Mouse (Mus musculus) embryonic facial prominence, embryonic 12.5 days (tissue): ENCODE data around the gene Dnah3. TPM values are rescaled to one million over a fixed set of nuclear protein-coding genes. Genes with fewer than 3 reads are reported as not detected.

Experiments
- ATAC-seq: fragments of 200-750 bp; cut with Nextera tagmentation; 2 replicates; pipeline ENCODE4 v1.8.0; 2017; ENCODE audit not compliant: insufficient number of reproducible peaks, insufficient read depth, low FRiP score, low TSS enrichment
- H3K27ac ChIP-seq: fragments of 300-500 bp; sonication (generic); 2 replicates; pipeline ENCODE4 v1.5.1; 2016; ENCODE audit warnings: mild to moderate bottlenecking
- H3K27me3 ChIP-seq: fragments of 300-500 bp; sonication (generic); 2 replicates; pipeline ENCODE4 v1.6.1; 2016; ENCODE audit warnings: mild to moderate bottlenecking, moderate library complexity
- H3K36me3 ChIP-seq: fragments of 300-500 bp; sonication (generic); 2 replicates; pipeline ENCODE4 v1.6.1; 2016; ENCODE audit warnings: mild to moderate bottlenecking
- H3K4me1 ChIP-seq: fragments of 300-500 bp; sonication (generic); 2 replicates; pipeline ENCODE4 v1.6.1; 2016
- H3K4me2 ChIP-seq: fragments of 300-500 bp; sonication (generic); replicated peaks from 2 replicates; pipeline ENCODE4 v1.6.1; 2016; ENCODE audit warnings: mild to moderate bottlenecking, moderate library complexity
- H3K4me3 ChIP-seq: fragments of 300-500 bp; sonication (generic); 2 replicates; pipeline ENCODE4 v1.5.1; 2016; ENCODE audit warnings: mild to moderate bottlenecking
- H3K9ac ChIP-seq: fragments of 300-500 bp; sonication (generic); 2 replicates; pipeline ENCODE4 v1.6.1; 2016; ENCODE audit warnings: mild to moderate bottlenecking, moderate library complexity
- H3K9me3 ChIP-seq: fragments of 300-500 bp; sonication (generic); 2 replicates; pipeline ENCODE4 v1.6.1; 2016; ENCODE audit warnings: mild to moderate bottlenecking, moderate library complexity
- WGBS: fragments of 180-500 bp; shearing (Covaris S2); methylation state at CpG from one replicate; pipeline ENCODE4 v1.1.7; 2016; 5-methylcytosine and 5-hydroxymethylcytosine counted together
- polyA plus RNA-seq: library from polyadenylated mRNA; unstranded; fragments of >200 nt; fragmentation: Nextera tagmentation; extraction: Ambion mirVana; gene quantifications from 2 replicates; pipeline ENCODE4 v1.2.1, GENCODE M21; 2016

Dnah3 gene
- polyA plus RNA-seq, 1 experiment from 2014 or later: not detected

DNA sequence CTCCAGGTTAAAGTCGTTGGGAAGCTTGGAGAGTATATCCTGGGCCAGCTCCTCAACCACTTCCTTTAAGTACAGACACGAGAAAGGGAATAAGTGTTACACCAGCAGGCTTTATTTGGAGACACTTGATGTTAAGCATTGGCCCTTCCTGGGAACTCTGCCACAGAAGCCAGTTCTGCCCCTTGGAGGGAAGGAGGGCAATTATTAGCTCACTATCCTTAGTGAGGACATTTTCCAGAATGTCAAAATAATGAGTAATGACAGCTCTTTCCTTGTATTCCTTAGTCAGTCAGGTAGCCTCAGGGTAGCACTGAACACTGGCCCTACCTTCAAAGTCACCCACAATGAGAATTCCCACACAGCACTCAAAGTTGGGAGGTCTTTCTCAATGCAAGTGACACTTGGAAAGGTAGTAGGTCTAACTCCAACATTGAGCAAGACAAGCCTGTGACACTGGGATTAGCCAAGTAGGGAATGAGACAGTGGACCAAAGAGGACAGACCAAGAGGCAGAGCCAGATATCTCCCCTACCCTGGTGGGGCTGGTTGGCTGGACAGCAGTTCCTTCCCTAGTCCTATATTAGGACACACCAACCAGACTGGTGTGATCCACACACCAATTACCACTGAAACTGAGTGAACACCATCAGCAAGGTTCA lies 166.2 kb downstream of the Dnah3 start:
- H3K9ac ChIP-seq: no peak overlapping the region
- no peak overlapping the region for H3K27ac ChIP-seq
- no peak overlapping the region for H3K4me3 ChIP-seq
- H3K27me3 ChIP-seq: no peaks in the 10 kb centered on the region
- WGBS: 58% methylated on average over 2 of the region's 2 CpGs
- H3K4me2 ChIP-seq: no peak overlapping the region
- no peak for ATAC-seq
- no peaks in the 10 kb centered on the region for H3K9me3 ChIP-seq
- no peaks in the 10 kb centered on the region for H3K4me1 ChIP-seq
- H3K36me3 ChIP-seq: no peaks in the 10 kb centered on the region

DNA sequence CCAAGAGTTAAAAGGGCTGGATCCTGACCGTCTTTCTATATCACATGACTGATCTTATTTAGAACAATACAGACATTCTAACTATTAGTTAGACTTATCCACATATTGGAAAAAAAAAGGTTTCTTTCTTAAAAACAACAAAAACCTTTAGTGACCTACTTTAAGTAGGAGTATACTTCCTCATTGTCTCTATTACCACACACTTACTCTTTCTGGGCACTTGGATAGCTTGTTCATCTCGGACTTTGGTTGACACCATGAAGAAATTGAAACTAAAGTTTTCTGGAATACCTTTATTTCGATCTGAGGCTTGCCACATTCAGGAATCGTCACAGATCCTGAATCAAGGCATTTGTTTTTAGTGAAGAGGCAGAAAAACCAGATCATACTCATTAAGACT lies 174.0 kb downstream of the Dnah3 start:
- Histone ChIP-seq H3K4me3 (no peak overlapping the region), H3K9me3 (no peaks in the 10 kb centered on the region), H3K4me2 (no peak overlapping the region), H3K27ac (no peak overlapping the region), H3K9ac (no peak overlapping the region), H3K4me1 (no peaks in the 10 kb centered on the region), H3K36me3 (no peaks in the 10 kb centered on the region), H3K27me3 (no peaks in the 10 kb centered on the region)
- 83% methylated on average over 4 of the region's 4 CpGs for WGBS
- ATAC-seq: no peak

DNA sequence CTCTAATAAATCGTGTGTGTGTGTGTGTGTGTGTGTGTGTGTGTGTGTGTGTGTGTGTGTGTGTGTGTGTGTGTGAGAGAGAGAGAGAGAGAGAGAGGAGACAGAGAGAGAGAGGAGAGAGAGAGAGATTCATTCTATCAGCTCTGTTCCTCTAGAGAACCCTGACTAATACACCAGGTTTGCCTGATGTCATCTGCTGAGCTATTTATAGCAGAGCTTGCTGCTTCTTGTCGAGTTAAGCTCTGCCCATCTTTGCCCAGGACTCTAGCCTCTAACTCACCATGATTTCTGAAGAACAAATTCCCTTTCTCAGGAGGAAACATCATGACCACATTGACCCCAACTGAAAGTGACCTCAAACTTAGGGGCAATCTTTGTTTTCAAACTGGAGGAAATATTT lies 174.6 kb downstream of the Dnah3 start:
- Histone ChIP-seq H3K9ac (no peak overlapping the region), H3K4me2 (no peak overlapping the region), H3K27me3 (no peaks in the 10 kb centered on the region), H3K4me3 (no peak overlapping the region), H3K27ac (no peak overlapping the region), H3K9me3 (no peaks in the 10 kb centered on the region), H3K4me1 (no peaks in the 10 kb centered on the region), H3K36me3 (no peaks in the 10 kb centered on the region)
- WGBS: 48% methylated on average over 2 of the region's 2 CpGs
- ATAC-seq: no peak

DNA sequence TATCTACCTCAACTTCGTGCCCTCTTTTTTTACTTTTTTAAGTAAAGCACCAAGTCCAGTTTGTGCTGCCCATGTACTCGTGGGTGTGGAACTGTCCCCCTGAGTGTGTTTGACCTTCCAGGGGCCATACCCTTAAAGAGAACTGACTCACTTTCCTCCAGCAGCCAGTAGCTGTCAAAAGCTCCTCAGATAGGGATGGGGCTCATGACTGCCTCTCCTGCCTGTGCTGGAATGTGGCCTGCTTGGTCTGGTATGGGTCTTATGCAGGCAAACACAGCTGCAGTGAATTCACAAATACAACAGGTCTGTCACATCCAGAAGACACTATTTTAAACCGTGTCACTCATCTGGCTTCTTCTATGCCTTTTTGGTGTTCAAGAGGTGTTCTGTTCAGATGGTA lies 183.4 kb downstream of the Dnah3 start:
- no peak overlapping the region for H3K4me3 ChIP-seq
- no peaks in the 10 kb centered on the region for H3K36me3 ChIP-seq
- H3K9ac ChIP-seq: no peak overlapping the region
- no peaks in the 10 kb centered on the region for H3K4me1 ChIP-seq
- no peaks in the 10 kb centered on the region for H3K27me3 ChIP-seq
- no peaks in the 10 kb centered on the region for H3K9me3 ChIP-seq
- WGBS: 73% methylated on average over 3 of the region's 3 CpGs
- ATAC-seq: no peak
- H3K27ac ChIP-seq: no peak overlapping the region
- H3K4me2 ChIP-seq: no peak overlapping the region

DNA sequence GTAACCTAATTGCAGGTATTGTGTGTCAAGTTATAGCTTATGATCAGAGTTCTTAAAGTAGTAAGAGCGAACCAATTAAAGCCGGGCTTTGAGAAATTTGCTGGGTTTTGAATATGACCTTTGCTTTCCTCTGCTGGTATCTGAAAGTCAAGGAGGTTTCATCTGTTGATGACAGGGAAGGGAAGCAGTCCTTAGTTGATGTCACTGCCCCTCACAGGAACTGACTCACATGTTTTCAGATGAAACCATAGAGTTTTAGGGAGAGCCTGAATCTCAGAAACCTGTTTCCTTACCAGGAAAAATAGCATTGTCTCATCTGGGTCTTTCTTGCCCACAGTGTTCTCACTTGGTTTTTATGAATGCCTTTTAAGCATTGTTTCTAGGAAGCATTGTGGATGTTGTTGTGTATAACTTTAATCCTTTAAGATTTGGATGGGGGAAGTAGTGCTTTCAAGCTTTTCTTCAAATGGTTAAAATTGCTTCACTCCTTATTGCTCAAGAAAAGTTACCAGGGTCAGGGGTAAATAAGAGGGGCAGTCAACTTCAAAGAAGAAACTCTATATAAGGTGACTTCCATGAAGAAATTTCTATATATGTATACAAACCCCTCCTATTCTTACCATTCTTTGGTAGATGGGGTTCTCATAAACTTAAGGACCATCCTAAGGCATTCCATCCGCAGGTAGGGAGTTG lies 188.4 kb downstream of the Dnah3 start:
- 87% methylated on average over 3 of the region's 3 CpGs for WGBS
- no peaks in the 10 kb centered on the region for H3K9me3 ChIP-seq
- ATAC-seq: no peak
- H3K27ac ChIP-seq: no peak overlapping the region
- H3K4me1 ChIP-seq: no peaks in the 10 kb centered on the region
- no peak overlapping the region for H3K9ac ChIP-seq
- no peaks in the 10 kb centered on the region for H3K27me3 ChIP-seq
- H3K4me3 ChIP-seq: no peak overlapping the region
- no peak overlapping the region for H3K4me2 ChIP-seq
- no peaks in the 10 kb centered on the region for H3K36me3 ChIP-seq

DNA sequence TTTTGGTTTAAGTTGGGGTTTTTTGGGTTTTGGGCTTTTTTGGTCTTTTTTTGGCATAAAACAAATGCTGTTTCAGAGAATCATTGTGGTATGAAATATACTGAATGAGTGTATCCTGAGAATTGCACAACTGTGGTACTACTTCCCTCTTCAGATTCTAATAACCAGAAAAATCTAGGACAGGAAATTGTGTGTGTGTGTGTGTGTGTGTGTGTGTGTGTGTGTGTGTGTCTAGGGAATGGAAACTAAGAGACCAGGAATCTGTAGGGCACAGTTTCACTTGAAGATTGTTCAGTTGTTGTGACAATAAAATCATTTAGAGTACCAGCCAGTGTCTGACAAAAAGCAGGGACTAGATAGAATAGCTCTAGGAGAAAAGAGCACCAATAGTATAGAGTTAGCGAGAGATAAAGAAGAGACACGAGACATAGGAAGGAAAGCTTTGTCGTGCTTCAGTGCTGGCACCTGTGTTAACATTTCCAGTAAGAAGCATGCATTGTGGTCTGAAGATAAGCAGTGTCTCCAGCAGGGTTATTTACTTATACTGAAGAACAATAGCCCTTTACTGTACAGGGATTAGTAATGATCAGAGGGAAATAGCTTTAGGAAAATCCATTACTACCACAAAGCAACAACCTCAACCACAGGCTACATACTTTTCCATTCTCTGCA lies 195.6 kb downstream of the Dnah3 start:
- Histone ChIP-seq H3K9ac (no peak overlapping the region), H3K27me3 (no peaks in the 10 kb centered on the region), H3K27ac (no peak overlapping the region), H3K9me3 (no peaks in the 10 kb centered on the region), H3K4me1 (peaks cover 6% of the 10 kb centered on the region), H3K4me2 (no peak overlapping the region), H3K36me3 (no peaks in the 10 kb centered on the region), H3K4me3 (no peak overlapping the region)
- no peak for ATAC-seq
- WGBS: 75% methylated on average over 3 of the region's 3 CpGs

DNA sequence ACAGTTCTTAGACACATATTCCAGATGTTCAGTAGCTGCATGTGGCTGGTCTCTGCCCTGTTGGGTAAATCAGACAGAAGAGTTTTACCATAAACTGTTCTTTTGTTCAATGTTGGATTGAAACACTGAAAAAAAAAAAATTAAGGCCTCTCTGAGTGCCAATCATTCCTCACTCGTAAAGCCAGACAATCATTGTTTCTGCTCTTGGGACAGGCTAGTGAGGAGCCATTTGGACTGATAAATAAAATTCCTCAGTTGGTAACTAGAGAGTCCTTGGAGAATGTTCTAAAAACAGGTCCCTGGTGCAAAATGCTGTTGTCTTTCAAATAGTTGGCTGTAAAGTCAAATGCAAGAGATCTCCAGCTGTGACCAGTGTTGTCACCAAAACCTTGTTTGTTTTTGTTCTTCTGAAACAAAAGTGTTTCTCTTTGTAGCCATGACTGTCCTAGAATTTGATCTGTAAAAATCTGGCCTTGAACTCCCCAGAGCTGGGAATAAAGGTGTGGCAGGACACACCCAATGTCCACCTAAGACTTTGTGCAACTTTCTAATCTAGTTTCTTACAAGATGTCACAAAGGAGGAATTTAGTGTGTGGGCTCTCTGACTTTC lies 196.7 kb downstream of the Dnah3 start:
- WGBS: 58% methylated on average over 1 of the region's 1 CpGs
- no peak for ATAC-seq
- Histone ChIP-seq H3K36me3 (no peaks in the 10 kb centered on the region), H3K9me3 (no peaks in the 10 kb centered on the region), H3K27ac (no peak overlapping the region), H3K27me3 (no peaks in the 10 kb centered on the region), H3K4me1 (peaks cover 16% of the 10 kb centered on the region), H3K9ac (no peak overlapping the region), H3K4me3 (no peak overlapping the region), H3K4me2 (no peak overlapping the region)

DNA sequence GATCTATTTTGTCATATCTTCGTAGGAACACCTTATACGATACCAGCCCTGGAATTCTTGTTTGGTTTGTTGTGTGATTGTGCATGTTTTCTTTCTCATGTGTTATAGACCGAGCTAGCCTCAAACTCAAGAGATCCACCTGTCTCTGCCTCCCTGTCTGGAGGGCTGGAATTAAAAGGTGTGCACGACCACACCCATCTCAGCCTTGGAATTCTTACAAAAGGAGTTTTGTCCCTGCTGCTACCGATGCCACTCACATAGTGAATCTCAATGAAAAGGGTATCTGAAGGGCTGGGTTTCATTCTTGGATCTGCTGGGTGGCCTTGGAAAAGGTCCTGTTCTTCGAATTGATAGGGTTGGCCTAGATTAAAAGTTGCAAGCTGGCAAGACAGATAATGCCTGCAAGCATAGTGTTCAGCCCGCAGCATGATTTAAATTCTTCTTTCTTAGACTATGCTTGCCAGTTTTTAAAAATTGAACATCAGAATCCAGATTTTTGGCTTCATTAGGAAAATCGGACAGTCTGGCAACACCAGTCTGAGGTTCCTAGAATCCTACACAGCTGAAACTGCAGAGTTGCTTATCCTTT lies 197.5 kb downstream of the Dnah3 start:
- Histone ChIP-seq H3K9me3 (no peaks in the 10 kb centered on the region), H3K9ac (no peak overlapping the region), H3K27me3 (no peaks in the 10 kb centered on the region), H3K4me2 (no peak overlapping the region), H3K27ac (no peak overlapping the region), H3K4me3 (no peak overlapping the region), H3K4me1 (peaks cover 19% of the 10 kb centered on the region), H3K36me3 (no peaks in the 10 kb centered on the region)
- 89% methylated on average over 8 of the region's 8 CpGs for WGBS
- ATAC-seq: no peak

DNA sequence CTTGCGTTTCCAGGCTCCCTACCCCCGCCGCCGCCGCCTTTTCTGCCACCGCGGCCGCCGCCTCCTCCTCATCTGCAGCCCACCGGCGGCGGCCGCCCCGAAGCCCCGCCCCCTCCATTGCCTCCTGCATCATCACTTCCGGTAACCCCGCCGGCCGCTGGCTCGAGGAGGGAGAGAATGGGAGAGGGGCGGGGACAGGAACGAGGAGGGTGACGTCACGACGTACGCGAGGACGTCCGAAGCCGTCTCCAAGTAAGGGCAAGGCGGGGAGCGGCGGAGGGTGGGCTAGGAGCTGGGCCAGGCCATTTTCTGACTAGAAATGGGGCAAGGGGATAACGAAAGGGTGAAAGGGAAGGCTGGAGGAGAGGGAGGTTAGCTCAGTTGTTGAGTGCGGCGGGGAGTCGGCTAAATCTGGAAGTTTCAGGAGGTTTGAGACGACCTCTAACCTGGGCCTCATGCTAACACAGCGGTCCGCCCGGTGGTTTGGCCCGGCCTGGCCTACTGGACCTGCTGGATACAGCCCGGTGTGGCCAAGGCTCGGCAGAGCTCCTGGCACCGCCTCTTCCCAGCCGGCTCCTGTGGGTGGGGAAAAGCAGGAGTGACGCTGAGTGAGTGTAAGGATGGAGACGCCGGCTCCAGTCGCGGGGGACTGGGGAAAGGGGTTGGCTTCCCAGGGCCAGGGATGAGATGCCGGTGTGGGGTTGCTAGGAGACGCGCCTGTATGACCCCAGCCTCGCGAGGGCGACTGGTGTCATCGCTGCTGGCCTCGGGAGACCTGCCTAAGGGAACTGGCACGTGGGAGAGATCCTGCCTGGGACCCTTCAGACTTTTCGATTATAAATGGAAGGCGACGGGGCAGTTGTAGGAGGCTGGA lies 199.2 kb downstream of the Dnah3 start, which contains the start of the genes Lyrm1 and Dcun1d3:
Gene Lyrm1 (plus strand): TSS at position 223 of the 874 bp plus-strand sequence.
Gene Dcun1d3 (minus strand): TSS at position 660 of the 874 bp plus-strand sequence.
- no peaks in the 10 kb centered on the region for H3K36me3 ChIP-seq

DNA sequence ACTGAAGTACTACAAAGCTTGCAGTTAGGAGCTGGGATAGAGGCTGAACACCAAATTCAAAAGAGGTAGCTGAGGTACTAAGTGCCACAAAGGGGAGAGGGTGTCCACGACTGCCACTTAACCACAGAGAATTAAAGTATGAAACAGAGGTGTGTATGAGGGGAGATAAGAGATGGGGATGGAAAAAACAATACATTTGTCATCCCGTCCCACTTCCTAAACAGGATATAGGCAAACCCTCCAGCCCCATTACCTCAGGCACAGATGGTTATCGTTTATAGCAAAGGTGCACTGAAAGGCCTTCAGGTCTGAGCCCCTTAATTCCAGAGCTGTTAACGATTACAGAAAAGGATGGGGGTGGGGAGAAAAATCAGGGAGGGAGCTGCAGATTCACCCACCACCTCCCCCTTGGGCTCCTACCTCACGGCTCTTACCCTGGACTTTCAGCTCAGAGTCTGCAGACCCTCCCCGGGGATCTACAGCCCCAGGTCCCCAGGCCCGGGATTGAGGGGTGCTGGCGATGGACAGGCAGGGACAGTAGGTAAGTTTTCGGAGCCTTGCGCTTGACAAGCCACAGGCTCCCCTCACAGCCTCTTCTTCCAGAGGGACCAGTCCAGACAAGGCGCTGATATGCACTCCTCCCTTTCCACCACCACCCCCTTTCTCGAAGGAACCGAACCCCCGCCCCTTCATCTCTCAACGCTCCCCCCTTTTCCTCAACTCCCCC lies 200.1 kb downstream of the Dnah3 start:
- H3K27me3 ChIP-seq: no peaks in the 10 kb centered on the region
- H3K4me2 ChIP-seq: peak overlapping the region; percentile 63
- H3K27ac ChIP-seq: peak overlapping the region; percentile 95
- peak; percentile 73 for ATAC-seq
- peaks cover 19% of the 10 kb centered on the region for H3K4me1 ChIP-seq
- H3K9me3 ChIP-seq: no peaks in the 10 kb centered on the region
- H3K9ac ChIP-seq: peak overlapping the region; percentile 88
- H3K4me3 ChIP-seq: peak overlapping the region; percentile 79
- H3K36me3 ChIP-seq: no peaks in the 10 kb centered on the region
- 1% methylated on average over 15 of the region's 15 CpGs for WGBS

More for the DNA sequence above, 199.2 kb downstream of the Dnah3 start, which contains the start of the genes Lyrm1 and Dcun1d3:
- H3K9ac ChIP-seq: peak within 1 kb of the TSS; percentile 88
- peak within 1 kb of the TSS; percentile 65 for H3K4me2 ChIP-seq
- under 1% methylated on average over 63 of the region's 63 CpGs for WGBS
- no peaks in the 10 kb centered on the region for H3K9me3 ChIP-seq
- peak within 1 kb of the TSS; percentile 79 for H3K4me3 ChIP-seq
- peaks cover 19% of the 10 kb centered on the region for H3K4me1 ChIP-seq
- peak within 1 kb of the TSS; percentile 95 for H3K27ac ChIP-seq
- peak; percentile 97 for ATAC-seq
- no peaks in the 10 kb centered on the region for H3K27me3 ChIP-seq
